Mouse (Mus musculus) embryonic fibroblast, embryonic 13.5 days (primary cell): ENCODE results near the gene Ldhd.

Experiments
- CTCF ChIP-seq: IDR thresholded peaks from 2 replicates; pipeline ENCODE4 v1.5.1; 2011; ENCODE audit warnings: mild to moderate bottlenecking, control low read depth, low read length, moderate library complexity, borderline replicate concordance; ENCODE audit not compliant: insufficient read depth
- POLR2A ChIP-seq: IDR thresholded peaks from 2 replicates; pipeline ENCODE4 v1.6.1; 2011; ENCODE audit warnings: low read depth, mild to moderate bottlenecking, control low read depth, low read length, moderate library complexity

- TF ChIP-seq POLR2A (no peak), CTCF (no peak)
Observed at GRCm38 (mm10) chr8:111641064-111641463, 10.9 kb upstream of the Ldhd start.
